Mouse (Mus musculus) right cerebral cortex, postnatal 4 days (tissue): ENCODE data around the gene Ap1m2.
A peak's percentile ranks its signal among the peaks of the same experiment; 100 is the strongest.
"Not testable (repeated sequence)": the region's sequence is repeated elsewhere in the genome, so short reads cannot be mapped to it uniquely, and the experiment has no call there.

Source experiments
- DNase-seq: peaks from one replicate; pipeline ENCODE4 v3.0.0-alpha.2; 2022

Gene Ap1m2

DNA sequence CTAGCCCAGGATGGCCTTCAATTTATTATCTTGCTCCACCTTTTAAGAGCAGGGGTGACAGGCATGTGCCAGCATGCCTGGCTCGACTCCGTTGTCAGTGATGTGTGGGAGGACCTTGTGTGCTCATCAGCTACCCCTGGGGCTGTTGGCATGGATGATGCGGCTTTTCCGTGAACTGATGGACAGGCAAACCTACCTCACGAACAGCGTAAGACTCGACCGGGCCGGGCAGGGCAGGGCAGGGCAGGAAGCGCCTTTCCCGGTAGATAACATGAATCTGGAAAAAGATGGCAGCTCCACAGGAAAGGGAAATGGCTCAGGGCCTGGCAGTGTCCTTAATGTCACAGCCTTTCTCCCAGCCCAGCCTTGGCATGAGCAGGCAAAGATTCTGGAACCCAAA lies 12.1 kb upstream of the Ap1m2 start:
- DNase-seq, result no peak

DNA sequence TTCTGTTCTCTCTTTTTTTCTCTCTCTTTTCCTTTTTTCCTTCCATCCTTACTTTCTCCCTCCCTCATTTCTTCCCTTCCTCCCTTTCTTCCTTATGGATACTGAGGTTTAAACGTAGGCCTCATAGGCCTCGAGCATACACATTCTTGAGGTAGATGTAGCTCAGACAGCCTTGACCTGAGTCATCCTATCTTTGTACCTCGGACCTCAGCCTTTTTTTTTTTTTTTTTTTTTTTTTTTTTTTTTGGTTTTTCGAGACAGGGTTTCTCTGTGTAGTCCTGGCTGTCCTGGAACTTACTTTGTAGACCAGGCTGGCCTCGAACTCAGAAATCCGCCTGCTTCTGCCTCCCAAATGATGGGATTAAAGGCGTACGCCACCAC lies 10.8 kb upstream of the Ap1m2 start:
- not testable (repeated sequence) for DNase-seq

DNA sequence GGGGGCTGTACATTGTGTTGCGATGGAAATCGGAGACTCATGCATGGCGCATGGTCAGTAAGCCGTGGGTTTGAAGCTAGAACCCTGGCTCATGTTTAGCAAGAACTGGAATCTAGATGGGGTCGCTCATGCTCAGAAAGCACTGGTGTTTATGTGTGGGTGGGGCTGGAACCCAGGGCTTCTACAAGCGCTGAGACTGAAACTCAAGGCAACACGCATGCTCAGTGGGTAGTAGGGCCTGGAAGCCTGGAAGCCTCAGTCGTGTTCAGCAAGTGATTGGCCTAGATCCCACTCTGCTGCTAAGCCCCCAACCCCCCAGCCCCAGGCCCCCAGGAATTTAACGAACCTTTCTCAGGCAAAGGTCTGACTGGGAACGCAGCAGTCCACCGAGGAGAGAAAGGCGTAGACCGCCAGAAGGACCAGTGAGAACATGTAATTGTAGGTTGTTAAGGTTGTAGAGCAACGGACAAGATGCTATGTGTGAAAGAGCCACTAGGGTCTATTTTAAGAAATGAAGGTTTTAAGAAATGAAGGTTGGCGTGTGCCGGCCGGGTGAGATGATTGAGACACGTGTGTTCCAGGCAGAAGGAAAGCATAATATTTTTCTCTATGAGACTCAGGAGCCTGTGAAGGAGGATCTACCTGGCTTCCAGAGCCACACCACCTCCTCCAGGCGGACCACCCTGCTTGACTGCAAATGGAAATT lies 10.2 kb upstream of the Ap1m2 start:
- DNase-seq, result no peak

DNA sequence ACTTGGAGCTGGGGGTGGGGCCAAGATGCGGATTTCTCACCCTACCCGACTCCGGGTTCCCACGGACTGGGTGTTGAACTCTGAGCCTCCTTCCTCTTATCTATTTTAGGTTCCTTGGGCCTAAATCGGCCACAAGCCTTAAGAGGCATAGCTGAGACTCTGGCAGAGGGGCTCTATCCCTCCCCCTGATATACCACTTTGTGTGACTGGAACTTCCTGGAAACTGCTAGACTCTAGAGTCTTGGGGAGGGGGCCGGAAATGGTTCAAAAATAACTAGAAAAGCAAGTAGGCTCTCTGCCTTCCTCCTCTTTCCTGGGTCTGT lies 9.3 kb upstream of the Ap1m2 start:
- no peak for DNase-seq

DNA sequence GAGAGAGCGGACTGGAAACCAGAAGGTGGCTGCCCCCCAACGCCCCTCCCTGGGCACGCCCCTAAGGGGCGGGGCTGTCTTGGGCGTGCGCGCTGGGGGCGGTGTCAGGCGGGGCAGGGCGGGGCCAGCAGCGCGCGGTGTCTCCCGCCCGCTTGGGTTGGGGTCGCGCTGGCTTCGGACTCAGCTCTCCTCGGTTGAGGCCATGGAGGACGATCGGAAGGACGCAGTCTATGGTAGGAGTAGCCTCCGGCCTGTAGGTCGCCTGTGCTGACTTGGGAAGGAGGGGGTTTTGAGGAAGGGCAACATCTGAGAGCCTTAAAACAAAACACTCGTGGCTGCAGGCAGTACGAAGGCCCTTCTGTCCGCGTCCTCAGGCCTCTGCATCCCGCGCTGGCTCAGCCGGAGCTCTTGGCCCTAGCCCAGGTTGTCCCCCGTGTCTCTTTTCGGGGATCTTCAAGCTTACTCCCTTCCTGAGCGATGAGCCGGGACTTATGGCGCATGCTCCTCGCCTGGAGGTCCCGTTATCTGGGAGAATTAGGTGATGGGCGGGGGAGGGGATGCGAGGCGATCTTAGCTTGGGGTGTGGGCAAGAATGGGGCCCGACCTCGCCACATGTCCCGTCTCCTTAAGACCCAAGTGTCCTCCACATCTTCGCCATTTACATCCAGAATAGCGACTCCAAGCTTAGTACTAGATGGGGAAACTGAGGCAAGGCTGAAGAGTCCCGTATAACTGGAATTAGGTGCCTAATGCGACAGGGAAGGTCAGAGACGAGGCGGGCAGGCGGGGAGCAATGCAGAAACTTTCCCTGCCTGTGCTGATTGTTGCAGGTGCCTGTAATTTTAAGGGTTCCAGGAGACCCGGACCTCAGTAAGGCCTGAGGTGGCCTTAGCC lies 8.7 kb upstream of the Ap1m2 start, which contains the start of gene Slc44a2:
Gene Slc44a2, plus strand, starts transcription at position 80 of the 894 bp plus-strand sequence.
- DNase-seq, result peak; percentile 72

DNA sequence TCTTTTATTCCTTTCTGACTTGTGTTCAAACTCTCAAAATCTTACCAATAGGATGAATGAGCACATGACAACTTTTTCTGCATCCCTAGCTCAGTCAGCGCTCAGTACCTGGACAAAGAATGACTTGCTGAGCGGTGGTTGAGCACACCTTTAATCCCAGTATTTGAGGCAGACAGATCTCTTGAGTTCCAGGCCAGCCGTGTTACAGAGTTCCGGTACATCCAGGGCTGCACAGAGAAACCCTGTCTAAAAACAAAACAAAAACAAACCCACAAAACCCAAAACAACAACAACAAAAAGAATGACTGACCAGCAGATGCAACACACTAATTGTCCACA lies 8.1 kb upstream of the Ap1m2 start:
- no peak for DNase-seq

DNA sequence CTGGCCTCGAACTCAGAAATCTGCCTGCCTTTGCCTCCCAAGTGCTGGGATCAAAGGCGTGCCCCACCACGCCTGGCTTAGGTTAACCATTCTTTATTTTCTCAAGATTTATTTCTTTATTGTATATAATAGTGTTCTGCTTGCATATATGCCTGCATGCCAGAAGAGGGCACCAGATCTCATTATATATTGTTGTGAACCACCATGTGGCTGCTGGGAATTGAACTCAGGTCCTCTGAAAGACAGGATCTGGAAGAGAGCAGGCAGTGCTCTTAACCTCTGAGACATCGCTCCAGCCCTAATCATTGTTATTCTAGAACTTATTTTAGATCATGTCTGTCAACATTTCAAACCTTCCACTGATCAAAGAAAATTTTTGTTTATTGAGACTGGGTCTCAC lies 7.4 kb upstream of the Ap1m2 start:
- no peak for DNase-seq

DNA sequence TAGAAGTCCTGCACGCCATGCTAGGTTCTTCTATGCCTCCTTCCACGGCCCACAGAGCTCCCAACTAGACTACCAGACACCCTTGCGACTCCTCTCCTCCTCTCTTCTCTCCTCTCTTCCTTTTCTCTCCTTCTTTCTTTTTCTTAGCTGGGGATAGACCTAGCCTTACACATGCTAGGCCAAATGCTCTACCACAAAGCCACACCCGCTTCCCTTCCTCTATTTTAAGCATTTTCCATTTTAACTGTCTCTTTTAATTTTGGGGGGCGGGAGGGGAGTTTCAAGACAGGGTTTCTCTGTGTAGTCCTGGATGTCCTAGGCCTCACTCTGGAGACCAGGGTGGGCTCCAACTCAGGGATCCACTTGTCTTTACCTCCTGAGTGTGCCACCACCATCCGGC lies 6.7 kb upstream of the Ap1m2 start:
- DNase-seq, result no peak

DNA sequence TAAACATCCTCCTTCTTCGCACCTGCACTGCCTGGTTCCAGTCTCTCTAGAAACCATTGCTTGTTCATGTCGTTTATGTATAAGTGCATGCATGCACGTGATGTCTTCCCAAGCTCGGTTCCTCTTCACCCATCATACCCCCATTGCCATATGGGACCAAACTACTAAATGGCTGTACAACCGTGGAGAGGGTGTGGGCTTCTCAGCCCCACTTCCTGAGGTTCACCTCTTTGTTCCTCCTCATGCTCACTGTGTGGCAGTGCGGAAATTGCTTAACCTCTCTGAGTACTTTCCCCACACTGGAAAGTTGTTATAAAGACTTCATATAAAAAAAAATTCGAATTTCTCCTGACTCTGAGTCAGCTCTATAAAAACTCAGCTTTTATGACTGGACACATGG lies 4.6 kb upstream of the Ap1m2 start:
- no peak for DNase-seq

DNA sequence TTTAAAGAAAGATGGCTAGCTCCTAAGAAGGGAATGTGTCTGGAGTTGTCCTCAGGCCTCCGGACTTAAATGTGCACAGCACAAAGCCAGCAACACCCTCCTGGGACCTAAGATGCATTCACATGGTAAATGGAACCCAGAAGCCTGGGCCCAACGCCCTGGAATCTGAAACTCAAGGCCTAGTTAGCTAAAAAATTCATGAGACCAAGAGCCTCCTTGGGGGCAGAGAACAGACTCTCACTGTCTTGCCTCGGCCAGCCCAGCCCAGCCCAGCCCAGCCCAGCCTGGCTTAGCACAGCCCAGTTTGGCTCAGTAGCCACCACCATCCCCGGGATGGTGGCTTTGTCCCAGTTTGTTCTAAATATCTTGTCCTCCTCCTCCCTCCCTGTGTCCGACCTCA lies 3.3 kb upstream of the Ap1m2 start:
- DNase-seq, result no peak

DNA sequence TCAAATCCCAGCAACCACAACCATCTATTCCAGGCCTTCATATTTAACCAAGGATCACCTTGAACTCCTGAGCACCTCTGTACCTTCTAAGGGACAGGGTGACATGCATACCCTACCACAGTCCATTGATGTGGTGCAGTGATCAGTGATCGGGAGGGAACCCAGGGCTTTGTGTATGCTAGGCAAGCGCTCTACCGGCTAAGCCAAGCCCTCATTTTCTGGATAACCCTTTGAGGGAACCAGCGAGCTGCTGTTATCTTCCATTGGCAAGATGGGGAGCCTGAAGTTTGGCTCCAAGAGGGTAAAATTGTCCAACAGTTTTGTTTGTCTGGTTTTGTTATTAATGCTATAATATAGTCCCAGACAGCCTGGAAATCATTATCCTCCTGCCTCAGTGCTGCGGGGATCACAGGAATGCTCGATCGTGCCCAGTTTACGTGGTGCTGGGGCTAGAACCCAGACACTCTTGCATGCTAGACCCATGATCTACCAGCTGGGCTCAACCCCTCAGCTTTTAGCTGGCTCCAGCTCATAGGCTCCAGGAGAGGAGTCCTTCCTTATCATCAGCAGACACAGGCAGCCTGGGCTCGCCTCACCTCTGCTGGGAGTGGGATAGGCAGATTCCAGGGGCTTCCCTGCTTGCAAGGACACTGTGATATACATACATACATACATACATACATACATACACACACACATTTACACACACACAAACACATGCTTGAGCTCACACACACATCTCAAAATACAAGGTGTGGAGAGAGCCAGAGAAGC lies 2.4 kb upstream of the Ap1m2 start:
- no peak for DNase-seq

DNA sequence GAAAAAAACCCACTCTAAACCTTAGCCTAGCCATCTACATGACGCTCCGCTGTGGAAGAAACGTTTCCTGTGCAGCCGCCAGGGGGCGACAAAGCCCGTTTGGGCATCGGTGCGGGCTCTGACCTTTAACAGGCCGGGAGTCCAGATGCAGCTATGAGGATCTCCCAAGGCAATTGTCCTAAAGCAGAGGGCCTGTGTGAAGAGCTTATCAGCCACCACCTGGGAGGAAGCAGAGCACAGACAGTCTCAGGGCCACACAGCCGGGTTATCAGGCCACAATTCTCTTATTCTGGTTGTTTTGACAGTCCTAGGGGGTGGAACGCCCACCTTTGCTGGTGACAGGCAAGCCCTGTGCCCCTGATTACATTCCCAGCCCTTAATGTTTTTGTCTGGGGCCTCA lies 1.3 kb upstream of the Ap1m2 start:
- DNase-seq, result peak; percentile 81

DNA sequence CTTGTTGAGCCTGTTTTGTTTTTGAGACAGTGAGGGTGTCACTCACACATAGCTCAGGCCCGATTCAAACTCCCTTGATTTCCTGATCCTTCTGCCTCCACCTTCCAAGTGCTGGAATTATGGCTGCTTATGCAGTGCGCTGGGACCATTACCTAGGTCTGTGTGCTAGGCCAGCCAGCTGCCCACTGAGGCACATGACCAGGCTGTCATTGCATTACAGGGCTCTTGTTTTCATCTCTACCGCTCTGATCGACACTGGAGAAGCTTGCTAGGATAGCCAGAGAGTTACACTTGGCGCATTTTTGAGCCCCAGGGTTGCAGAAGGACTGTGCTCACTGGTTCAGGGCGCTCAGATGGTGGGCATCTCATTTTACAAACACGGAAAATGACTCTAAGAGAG lies 442 bp downstream of the Ap1m2 start:
- no peak for DNase-seq

DNA sequence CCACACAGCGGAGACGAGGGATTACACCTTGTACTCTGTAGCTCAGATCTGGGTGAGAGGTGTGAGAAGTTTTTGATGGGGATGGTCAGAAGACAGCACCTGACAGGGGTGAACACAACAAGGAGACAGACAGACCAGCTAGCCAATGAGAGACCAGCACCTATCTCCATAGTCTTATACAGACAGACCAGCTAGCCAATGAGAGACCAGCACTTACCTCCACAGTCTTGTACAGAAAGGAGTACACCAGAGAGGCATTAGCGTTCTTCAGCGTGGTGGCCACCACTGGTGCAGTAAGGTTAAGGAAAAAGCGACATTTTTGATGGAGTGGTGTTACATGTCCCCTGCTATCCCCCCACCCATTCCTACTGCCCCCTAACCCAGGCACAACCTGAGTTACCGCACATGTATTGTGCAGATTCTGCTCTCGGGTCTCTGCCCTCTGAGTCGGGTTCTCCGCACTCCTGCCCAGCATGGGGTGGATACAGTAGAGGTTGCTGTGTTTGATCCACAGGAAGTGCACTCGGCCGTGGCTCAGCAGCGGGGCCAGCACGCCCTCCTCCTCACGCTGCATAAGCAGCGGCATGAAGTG lies 2.9 kb downstream of the Ap1m2 start:
- DNase-seq, result no peak

DNA sequence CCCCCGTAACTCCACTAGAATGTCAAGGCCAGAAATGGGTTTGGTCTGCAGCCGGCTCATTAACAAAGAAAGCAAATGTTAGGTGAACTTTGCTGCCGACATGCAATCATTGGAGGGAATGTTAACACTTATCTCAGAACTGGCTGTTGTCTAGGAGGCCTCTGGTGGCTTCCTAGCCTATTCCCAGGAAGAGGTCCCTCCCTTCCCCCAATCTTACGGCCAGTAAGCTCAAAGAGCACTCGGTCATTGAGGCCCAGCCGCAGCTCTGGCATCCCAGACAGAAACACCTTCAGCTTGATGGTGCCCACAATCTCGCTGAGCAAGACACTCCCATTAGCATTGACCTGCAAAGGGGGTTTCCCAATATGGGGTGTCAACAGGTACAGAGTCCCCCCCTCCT lies 7.1 kb downstream of the Ap1m2 start:
- DNase-seq, result no peak

DNA sequence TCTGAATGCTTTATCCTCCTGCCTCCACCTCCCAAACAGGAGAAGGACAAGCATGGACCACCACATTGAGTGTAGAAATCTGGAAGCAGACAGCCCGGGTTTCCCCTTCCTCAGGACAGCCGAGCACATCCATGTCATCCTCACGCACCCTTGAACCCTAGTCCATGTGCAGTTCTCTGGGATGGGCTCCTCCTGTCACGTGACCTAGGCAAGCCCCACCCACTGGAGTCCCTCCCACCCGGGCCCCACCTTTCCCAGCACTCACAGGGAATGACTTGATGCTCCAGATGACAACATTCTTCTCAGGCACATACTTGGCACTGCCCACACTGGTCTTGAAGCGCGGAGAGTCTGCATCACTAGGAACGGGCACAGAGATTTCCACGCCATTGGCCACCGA lies 13.1 kb downstream of the Ap1m2 start:
- no peak for DNase-seq

DNA sequence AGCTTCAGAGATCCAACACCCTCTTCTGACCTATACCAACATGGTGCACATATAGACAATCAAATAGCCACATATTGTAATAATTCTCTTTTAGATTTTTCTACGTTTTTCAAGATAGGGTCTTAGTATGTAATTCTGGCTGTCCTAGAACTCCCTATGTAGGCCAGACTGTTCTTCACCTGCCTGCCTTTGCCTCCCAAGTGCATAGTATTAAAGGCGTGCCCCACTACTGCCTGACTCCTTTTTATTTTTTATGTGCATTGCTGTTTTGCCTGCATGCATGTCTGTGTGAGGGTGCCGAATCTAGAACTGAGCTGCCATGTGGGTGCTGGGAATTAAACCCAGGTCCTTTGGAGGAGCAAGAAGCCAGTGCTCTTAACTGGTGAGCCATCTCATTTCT lies 19.9 kb downstream of the Ap1m2 start:
- no peak for DNase-seq

DNA sequence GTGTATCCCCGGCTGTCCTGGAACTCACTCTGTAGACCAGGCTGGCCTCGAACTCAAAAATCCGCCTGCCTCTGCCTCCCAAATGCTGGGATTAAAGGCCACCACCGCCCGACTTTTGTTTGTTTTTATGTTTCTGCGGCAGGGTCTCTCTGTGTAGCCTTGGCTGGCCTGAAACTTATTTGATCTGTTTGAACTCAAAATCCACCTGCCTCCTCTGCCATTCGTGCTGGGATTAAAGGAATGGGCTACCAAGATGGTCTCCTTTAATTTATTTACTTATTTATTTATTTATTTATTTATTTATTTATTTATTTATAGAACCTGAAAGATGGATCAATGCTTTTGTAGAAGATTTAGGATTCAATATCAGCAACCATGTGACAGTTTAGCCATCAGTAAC lies 20.3 kb downstream of the Ap1m2 start:
- not testable (repeated sequence) for DNase-seq

DNA sequence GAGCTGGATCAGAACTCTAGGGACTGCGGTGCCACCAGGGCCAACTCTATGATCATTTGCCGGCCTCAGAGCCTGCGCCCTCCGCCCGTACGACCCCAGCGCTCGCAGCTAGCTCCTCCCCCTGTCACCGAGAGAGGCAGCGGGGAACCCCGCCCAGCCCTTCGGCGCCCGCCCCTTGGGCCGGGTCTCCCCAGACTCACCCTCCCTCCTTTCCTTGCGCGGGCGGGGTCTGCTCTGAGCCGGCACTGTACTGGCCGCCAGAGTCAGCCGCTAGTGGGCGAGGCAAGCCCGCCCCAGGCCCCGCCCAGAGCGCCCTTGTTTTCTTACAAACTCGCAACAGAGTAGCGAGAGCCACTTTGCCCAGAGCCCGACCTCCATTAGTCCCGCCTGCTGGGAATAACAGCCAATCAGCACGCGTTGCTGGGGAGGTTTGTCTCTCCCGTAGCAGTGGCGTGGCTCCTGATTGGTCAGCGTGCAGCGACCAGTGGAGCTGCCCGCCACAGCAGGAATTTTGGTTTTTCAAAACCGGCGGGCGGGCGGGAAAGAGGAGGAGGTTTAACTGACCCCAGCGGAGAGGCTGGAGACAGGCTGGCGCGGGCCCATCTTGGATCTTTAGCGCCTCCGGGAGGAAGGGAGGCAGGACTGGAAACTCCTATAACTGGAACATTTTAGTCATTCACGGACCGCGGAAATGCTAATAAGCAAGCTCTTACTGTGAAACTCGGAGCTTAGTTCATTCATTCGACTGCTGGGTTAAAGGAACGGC lies 20.9 kb downstream of the Ap1m2 start, which contains the start of gene Cdkn2d:
Gene Cdkn2d, minus strand, starts transcription at position 386 of the 766 bp plus-strand sequence.
- peak; percentile 97 for DNase-seq

DNA sequence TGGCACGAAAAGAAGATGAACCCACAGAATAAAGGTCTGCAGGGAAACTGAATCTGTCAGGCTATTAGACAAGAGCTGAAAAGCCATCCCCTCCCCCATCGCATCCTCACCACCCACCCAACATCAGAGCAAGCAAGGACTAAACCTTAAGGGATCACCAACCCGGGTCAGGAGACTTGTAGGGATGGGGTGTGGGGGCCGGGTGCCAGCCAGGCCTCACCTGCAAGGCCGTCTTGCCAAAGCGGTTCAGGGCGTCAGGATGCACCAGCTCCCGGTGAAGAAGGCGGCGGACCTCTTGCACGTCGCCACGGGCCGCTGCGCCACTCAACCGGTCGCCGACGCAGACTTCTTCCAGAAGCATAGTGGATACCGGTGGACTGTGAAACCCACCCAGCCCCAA lies 21.5 kb downstream of the Ap1m2 start:
- peak; percentile 51 for DNase-seq

DNA sequence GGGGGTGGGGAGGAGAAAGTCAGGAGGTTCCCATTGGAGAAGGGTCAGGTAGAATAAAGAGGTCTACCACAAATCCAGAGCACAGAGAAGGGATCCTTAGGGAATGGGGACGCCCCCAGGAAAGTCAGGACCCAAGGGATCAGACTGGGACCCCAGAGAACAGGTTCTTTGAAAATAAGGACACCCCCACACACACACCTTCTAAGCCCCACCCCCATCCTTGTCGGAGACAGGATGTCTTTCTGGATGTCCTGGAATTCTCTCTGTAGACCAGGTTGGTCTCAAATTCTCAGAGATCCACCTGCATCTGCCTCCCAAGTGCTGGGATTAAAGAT lies 22.8 kb downstream of the Ap1m2 start:
- no peak for DNase-seq

DNA sequence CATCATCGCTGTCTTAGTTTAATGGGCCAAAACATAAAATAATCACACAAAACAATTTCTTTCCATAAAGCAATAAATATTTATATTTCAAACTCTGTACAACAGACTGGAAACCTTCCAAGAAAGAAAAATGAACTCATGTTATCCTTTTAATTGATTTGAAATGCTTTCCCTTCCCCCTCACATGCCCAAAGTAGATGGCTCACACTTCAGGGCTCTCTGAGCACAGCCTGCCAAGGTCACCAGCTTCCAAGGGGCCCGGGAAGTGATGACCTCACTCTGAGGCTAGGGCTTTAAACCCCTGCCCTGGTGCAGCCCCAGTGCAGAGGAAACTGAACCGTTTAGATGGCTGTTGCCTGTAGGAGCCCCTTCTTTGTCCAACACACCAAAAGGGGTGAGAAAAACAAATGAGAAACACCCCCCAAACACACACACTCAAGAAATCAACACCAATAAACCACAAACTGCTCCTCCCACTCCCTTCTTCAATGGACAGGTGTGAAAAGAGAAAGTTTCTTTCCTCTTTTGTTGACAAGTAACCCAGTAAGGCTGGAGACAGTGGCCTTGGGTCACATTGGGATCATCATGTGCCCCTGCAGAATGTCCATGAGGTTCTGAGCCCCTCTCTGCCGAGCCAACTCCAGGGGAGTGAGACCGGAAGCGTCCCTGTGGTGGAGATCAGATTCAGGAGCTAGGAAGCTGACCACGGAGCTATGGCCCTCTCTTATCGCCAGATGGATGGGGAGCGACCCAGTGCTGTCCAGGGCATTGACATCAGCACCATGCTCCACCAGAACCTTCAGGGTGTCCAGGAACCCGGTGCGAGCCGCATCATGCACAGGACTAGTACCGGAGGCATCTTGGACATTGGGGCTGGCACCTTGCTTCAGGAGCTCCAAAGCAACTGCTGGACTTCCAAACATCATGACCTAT lies 23.5 kb downstream of the Ap1m2 start:
- DNase-seq, result no peak
